Mouse (Mus musculus): ENCODE results near the gene Klk1b4.

Klk1b4 gene

DNA sequence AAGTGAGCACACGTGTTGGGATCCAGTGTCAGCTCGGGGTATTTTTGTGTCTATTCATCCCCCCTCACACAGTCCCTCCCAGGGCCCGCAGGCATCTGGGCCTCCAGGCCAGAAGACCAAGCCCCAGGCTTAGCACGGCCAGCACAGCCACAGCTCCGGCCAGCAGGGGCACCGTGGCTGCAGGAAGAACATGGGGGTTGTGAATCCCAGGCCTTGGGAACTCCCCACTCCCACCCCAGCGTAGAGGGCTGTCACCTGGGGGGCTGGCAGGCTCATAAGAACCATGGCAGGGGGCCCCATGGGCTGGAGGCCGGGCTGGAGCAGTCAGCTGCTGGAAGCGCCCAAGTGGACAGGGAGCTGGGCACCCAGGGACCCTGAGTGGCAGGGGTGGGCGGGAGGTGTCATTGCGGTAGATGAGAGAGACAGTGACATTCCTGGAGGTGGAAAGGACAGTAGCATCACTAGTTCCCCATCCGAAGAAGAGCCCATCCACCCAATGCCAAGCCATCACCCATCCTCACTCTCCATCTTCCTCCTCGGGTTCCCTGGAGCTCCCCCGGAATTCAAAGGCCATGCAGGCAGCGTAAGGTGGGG lies 45.9 kb downstream of the Klk1b4 start:
- DNase-seq (ENCODE audit: low read depth, low spot score): no peak

DNA sequence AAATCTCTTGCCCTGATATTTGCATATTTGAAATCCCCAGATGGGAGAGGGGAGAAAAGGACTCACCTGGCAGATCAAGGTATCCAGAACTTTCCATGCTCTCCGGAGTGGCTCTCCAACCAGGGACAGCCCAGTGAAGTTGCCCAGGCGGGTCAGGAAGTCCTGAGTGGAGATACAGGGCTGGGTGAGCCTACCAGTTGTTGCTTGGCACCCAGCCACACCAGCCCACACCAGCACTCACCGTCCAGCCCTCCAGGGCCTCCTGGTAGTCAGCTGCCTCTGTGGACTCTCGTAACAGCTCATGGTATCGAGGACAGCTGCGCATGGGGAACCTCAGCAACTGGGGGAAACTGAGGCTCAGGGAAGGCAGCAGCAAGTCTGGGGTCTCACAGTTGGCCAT lies 47.7 kb downstream of the Klk1b4 start:
- DNase-seq (ENCODE audit: low read depth, low spot score): no peak

DNA sequence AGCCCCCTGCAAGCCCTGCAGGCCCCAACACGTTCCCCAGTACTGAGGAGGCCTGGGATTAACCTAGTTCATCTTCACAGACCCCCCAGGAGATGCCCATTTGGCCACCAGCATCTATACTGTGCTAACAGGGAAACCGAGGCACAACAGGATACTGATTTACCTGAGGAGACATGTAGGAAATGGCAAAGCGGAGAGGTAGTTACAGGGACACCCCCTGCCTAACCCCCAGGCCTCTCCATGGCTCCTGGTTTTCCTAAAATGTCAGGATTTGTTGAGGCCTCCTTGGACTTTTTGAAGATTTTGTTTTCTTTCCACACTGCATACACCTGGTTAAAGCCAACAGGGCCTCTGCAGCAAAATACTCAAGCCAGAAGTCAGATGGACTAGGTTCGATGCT lies 50.0 kb downstream of the Klk1b4 start, which contains the start of gene Acp4:
Acp4 (minus strand) TSS at position 101 of the 400 bp plus-strand sequence.
- no peak for DNase-seq (ENCODE audit: low read depth, low spot score)

DNA sequence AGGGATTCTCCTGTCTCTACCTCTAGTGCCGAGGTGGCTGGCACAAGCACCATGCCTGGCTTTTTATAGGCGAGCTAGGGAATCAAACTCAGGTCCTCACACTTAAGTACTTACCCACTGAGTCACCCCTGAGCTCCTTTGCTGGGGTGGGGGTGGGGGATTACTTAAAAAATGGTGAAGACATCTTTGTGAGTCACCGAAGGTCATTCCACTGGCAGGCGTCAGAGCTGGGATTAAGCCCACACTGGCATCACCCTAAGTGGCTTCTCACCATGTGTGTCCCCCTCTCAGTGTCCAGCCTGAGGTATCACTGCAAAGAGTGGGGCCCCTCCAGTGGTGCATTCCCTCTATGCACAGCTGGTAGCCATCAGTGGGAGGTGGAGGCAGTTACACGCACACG lies 53.2 kb downstream of the Klk1b4 start:
- DNase-seq (ENCODE audit: low read depth, low spot score): peak; percentile 26

DNA sequence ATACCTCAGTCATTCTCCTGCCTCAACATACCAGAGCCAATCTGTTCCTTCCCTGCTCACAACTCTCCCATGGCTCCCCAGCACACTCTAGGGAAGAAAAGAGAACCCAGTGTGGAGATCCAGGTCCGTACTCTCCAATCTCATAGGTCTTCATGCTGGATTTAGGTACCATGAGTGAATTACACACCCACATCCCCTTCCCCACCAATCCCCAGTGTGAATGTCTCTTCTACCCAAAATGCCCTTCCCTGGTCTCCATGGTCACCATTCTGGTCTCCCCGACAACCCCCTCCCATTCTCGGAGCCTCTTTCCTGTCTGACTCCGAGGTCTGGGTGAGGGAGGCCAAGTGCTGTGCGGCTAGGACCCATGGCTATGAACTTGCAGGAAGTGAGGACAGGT lies 53.9 kb downstream of the Klk1b4 start, which contains the start of gene Gm15517:
Gm15517 (plus strand) TSS at position 301 of the 400 bp plus-strand sequence.
- DNase-seq (ENCODE audit: low read depth, low spot score): no peak
